Mouse (Mus musculus) C2C12 (cell line): ENCODE data around the gene Gm14548. TPM values are rescaled to one million over a fixed set of nuclear protein-coding genes. Genes with fewer than 3 reads are reported as not detected.
"Not testable (repeated sequence)": the region's sequence is repeated elsewhere in the genome, so short reads cannot be mapped to it uniquely, and the experiment has no call there.

Source experiments
- H3K27me3 ChIP-seq: one replicate; pipeline ENCODE4 v1.6.1; 2011; ENCODE audit not compliant: control insufficient read depth, insufficient read depth, insufficient read length
- H3K36me3 ChIP-seq: one replicate; pipeline ENCODE4 v1.6.1; 2011; ENCODE audit not compliant: control insufficient read depth, insufficient read depth
- H3K4me3 ChIP-seq: one replicate; pipeline ENCODE4 v1.5.1; 2011; ENCODE audit warnings: mild to moderate bottlenecking, control low read depth; ENCODE audit not compliant: poor library complexity, insufficient read depth, severe bottlenecking
- H3K79me2 ChIP-seq: one replicate; pipeline ENCODE4 v1.6.1; 2011; ENCODE audit not compliant: control insufficient read depth, insufficient read depth
- H3K79me3 ChIP-seq: one replicate; pipeline ENCODE4 v1.6.1; 2011; ENCODE audit warnings: low read depth, control low read depth
- H3ac ChIP-seq: one replicate; pipeline ENCODE3; 2011; ENCODE audit warnings: low read depth; ENCODE audit not compliant: control insufficient read depth, insufficient read length
- polyA plus RNA-seq: library from polyadenylated mRNA; unstranded; fragments of >200 nt; fragmentation: generic; extraction: Trizol; gene quantifications from one replicate; pipeline ENCODE4 v1.2.1, GENCODE M21; 2012; ENCODE audit warnings: missing spikeins

The Gm14548 gene
- polyA plus RNA-seq, 1 experiment = not detected

DNA sequence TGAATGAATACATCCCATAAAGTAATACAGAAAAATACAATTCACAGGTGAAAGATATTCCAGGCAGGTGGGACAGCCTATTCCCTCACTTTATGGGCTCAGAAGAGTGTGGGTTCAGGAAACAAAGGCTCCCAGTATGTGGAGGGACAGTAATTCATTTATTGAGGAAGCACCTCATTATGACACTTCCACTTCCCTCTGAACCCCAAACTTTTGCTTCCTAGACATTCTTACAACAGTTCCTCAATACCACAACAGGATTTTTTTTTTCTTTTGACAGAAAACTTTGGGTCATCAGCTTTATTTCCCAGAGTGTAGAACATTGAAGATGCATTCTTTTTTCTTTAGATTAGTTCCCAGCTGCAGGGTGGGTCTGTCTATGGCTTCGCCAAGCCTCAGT lies 60.1 kb downstream of the Gm14548 start:
- H3K79me2 ChIP-seq, H3K36me3 ChIP-seq: not testable (repeated sequence)

More for the DNA sequence above, 60.1 kb downstream of the Gm14548 start:
- not testable (repeated sequence) for H3K4me3 ChIP-seq, H3ac ChIP-seq, H3K27me3 ChIP-seq, H3K79me3 ChIP-seq

Other genes with a start within 250 kb of the Gm14548 start
- gene Leng1, start 232.3 kb downstream of the Gm14548 start, polyA plus RNA-seq = 10.4 TPM
- 1.8 TPM for gene Tmc4, start 220.6 kb downstream of the Gm14548 start, polyA plus RNA-seq
- gene Tsen34, start 205.3 kb downstream of the Gm14548 start, polyA plus RNA-seq = 215 TPM
- 45.8 TPM for gene Mboat7, start 204.6 kb downstream of the Gm14548 start, polyA plus RNA-seq
- 3,200 TPM for gene Rps9, start 194.1 kb downstream of the Gm14548 start, polyA plus RNA-seq
- not detected for gene Pirb, start 177.7 kb downstream of the Gm14548 start, polyA plus RNA-seq
- gene Gm15448, start 72.4 kb downstream of the Gm14548 start, polyA plus RNA-seq = not detected
- not detected for gene Pira2, start 53.1 kb downstream of the Gm14548 start, polyA plus RNA-seq
- not detected for gene Lilra6, start 17.4 kb upstream of the Gm14548 start, polyA plus RNA-seq
- not detected for gene Lair1, start 165.1 kb upstream of the Gm14548 start, polyA plus RNA-seq
- 0.05 TPM for gene Ttyh1, start 221.3 kb upstream of the Gm14548 start, polyA plus RNA-seq
- gene Leng8, start 238.9 kb upstream of the Gm14548 start, polyA plus RNA-seq = 17.9 TPM